Mouse (Mus musculus) lung, embryonic 14.5 days (tissue): ENCODE results near the gene Pdcd10. TPM values are rescaled to one million over a fixed set of nuclear protein-coding genes. Genes with fewer than 3 reads are reported as not detected.
A peak's percentile ranks its signal among the peaks of the same experiment; 100 is the strongest.

ENCODE experiments used
- ATAC-seq: fragments of 200-750 bp; cut with Nextera tagmentation; 2 replicates; pipeline ENCODE4 v1.8.0; 2017; ENCODE audit warnings: mild to moderate bottlenecking, moderate TSS enrichment, moderate library complexity; ENCODE audit not compliant: insufficient read depth
- DNase-seq: peaks from one replicate; pipeline ENCODE4 v3.0.0-alpha.2; 2015
- H3K27ac ChIP-seq: fragments of 300-500 bp; sonication (generic); 2 replicates; pipeline ENCODE4 v1.5.1; 2014; ENCODE audit warnings: low read depth, mild to moderate bottlenecking, moderate library complexity
- H3K27me3 ChIP-seq: fragments of 300-500 bp; sonication (generic); 2 replicates; pipeline ENCODE4 v1.6.1; 2014; ENCODE audit warnings: low read length, control low read depth; ENCODE audit not compliant: insufficient read depth
- H3K36me3 ChIP-seq: fragments of 300-500 bp; sonication (generic); 2 replicates; pipeline ENCODE4 v1.6.1; 2014; ENCODE audit warnings: control low read depth; ENCODE audit not compliant: insufficient read depth
- H3K4me1 ChIP-seq: fragments of 300-500 bp; sonication (generic); 2 replicates; pipeline ENCODE4 v1.6.1; 2014; ENCODE audit warnings: antibody characterized with exemption, control low read depth; ENCODE audit not compliant: insufficient read depth
- H3K4me2 ChIP-seq: fragments of 300-500 bp; sonication (generic); 2 replicates; pipeline ENCODE4 v1.6.1; 2014; ENCODE audit warnings: mild to moderate bottlenecking
- H3K4me3 ChIP-seq: fragments of 300-500 bp; sonication (generic); 2 replicates; pipeline ENCODE4 v1.5.1; 2014; ENCODE audit warnings: low read depth, low read length
- H3K9ac ChIP-seq: fragments of 300-500 bp; sonication (generic); 2 replicates; pipeline ENCODE4 v1.6.1; 2014
- H3K9me3 ChIP-seq: fragments of 300-500 bp; sonication (generic); 2 replicates; pipeline ENCODE4 v1.6.1; 2016; ENCODE audit warnings: low read depth, low read length, control low read depth
- CTCF ChIP-seq: IDR thresholded peaks from 2 replicates; pipeline ENCODE4 v1.5.1; 2016; ENCODE audit warnings: antibody characterized with exemption, low read depth
- WGBS: fragments of 180-500 bp; shearing (Covaris S2); extraction: QIAGEN DNeasy Blood & Tissue Kit; methylation state at CpG from one replicate; pipeline ENCODE4 v1.1.7; 2014; 5-methylcytosine and 5-hydroxymethylcytosine counted together
- polyA plus RNA-seq: library from polyadenylated mRNA; unstranded; fragments of >200 nt; fragmentation: Nextera tagmentation; extraction: Ambion mirVana; gene quantifications from 2 replicates; pipeline ENCODE4 v1.2.1, GENCODE M21; 2014

Gene Pdcd10
- polyA plus RNA-seq, 1 experiment from 2014 or later = 93.8 TPM

DNA sequence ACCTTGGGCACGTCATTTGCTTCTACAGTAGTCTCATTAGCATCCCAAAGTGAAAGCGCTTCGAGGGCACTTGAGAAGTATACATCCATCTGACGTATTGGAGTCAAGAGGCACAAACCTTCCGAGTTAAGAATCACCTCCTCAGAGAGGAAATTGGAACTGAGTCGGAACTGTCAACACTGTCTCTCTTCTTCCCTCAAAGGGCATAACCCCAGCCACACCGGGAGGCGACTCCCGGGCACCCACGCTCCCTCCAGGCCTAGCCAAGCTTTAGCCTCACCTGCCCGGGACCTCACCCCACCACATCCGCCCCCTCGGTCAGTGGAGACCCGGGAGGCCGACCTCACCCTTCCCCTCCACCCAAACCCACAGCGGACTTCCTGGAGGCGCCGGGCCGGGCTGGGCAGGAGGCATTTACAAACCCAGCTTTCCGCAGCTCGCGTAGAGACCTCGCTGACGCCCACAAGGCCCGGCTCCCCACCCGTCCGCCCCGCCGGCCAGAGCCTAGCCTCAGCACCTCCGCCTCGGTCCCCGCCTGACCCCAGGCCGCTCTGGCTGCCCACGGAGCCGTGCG, 448 bp downstream of the Pdcd10 start:
- TF ChIP-seq CTCF = no peak
- no peaks in the 10 kb centered on the region for H3K27me3 ChIP-seq
- under 1% methylated on average over 36 of the region's 36 CpGs for WGBS
- H3K9ac ChIP-seq = peak overlapping the region; percentile 94
- peak overlapping the region; percentile 87 for H3K4me2 ChIP-seq
- H3K4me1 ChIP-seq = no peaks in the 10 kb centered on the region
- ATAC-seq (peak; percentile 52; the same call in 1 of the 2 replicates), DNase-seq (peak; percentile 35)
- H3K4me3 ChIP-seq = peak overlapping the region; percentile 91
- H3K9me3 ChIP-seq = no peaks in the 10 kb centered on the region
- peak overlapping the region; percentile 79 for H3K27ac ChIP-seq
- H3K36me3 ChIP-seq = no peaks in the 10 kb centered on the region

DNA sequence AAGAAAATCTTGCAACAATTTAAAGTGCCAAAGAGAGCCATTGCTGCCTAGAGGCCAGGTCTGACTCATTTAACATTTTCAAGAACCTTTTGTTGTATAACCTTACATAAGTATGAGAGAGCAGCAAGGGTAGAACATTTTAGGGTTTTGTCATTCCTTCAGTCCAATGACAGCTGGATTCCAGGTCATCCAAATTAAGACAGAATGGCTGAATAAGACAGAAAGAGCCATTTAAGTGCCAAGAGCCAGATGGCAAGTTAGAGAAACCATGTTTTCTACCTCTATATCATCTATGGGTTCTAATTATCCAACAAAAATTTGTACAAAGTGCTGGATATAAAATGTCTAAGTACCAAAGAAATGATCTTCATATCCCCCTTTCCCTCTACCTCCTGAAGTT, 5.4 kb downstream of the Pdcd10 start:
- TF ChIP-seq CTCF = no peak
- H3K9ac ChIP-seq = no peak overlapping the region
- DNase-seq (no peak), ATAC-seq (no peak)
- no peaks in the 10 kb centered on the region for H3K9me3 ChIP-seq
- H3K27me3 ChIP-seq = no peaks in the 10 kb centered on the region
- no peaks in the 10 kb centered on the region for H3K4me1 ChIP-seq
- no peak overlapping the region for H3K27ac ChIP-seq
- H3K36me3 ChIP-seq = no peaks in the 10 kb centered on the region
- no peak overlapping the region for H3K4me3 ChIP-seq
- H3K4me2 ChIP-seq = no peak overlapping the region

DNA sequence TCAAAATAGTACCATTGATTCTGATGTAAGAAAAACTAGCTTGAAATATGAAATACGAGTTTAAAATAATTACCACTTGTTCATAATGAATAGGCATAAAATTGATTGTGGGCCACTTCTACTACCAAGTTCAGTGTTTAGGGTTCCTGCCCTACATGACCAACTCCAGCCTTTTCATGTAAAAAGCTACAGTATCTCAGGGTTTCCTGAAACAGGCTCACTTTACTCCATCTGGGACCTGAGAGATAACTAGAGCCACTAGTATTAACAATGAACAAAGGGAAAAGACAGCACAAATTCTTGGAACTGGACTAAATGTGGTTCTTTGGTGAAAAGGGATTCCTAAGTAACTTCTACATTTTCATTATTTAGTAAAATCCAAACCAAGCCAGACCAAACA, 12.4 kb downstream of the Pdcd10 start:
- Histone ChIP-seq H3K4me1 (no peaks in the 10 kb centered on the region), H3K4me2 (no peak overlapping the region), H3K9ac (no peak overlapping the region), H3K36me3 (0 out of 2 replicates have a peak, but pooled peaks cover 6% of the 10 kb centered on the region), H3K27me3 (no peaks in the 10 kb centered on the region), H3K27ac (no peak overlapping the region), H3K9me3 (no peaks in the 10 kb centered on the region), H3K4me3 (no peak overlapping the region)
- DNase-seq (no peak), ATAC-seq (no peak)
- no peak for TF ChIP-seq CTCF
- 84% methylated on average over 1 of the region's 1 CpGs for WGBS

GRCm38 (mm10) chr3:75542852-75543251, 13.8 kb downstream of the Pdcd10 start:
- Histone ChIP-seq H3K4me3 (no peak overlapping the region), H3K36me3 (0 out of 2 replicates have a peak, but pooled peaks cover 6% of the 10 kb centered on the region), H3K4me1 (no peaks in the 10 kb centered on the region), H3K4me2 (no peak overlapping the region), H3K27ac (no peak overlapping the region), H3K9me3 (no peaks in the 10 kb centered on the region), H3K27me3 (no peaks in the 10 kb centered on the region), H3K9ac (no peak overlapping the region)
- ATAC-seq = no peak
- DNase-seq = no peak
- 91% methylated on average over 3 of the region's 3 CpGs for WGBS
- no peak for TF ChIP-seq CTCF

GRCm38 (mm10) chr3:75541259-75541658, 15.4 kb downstream of the Pdcd10 start:
- Histone ChIP-seq H3K9ac (no peak overlapping the region), H3K4me3 (no peak overlapping the region), H3K4me1 (no peaks in the 10 kb centered on the region), H3K27me3 (no peaks in the 10 kb centered on the region), H3K4me2 (no peak overlapping the region), H3K9me3 (no peaks in the 10 kb centered on the region), H3K27ac (no peak overlapping the region), H3K36me3 (peaks cover 9% of the 10 kb centered on the region; the same call in 1 of the 2 replicates)
- ATAC-seq (no peak), DNase-seq (no peak)
- WGBS = 92% methylated on average over 4 of the region's 4 CpGs
- TF ChIP-seq CTCF = no peak

DNA sequence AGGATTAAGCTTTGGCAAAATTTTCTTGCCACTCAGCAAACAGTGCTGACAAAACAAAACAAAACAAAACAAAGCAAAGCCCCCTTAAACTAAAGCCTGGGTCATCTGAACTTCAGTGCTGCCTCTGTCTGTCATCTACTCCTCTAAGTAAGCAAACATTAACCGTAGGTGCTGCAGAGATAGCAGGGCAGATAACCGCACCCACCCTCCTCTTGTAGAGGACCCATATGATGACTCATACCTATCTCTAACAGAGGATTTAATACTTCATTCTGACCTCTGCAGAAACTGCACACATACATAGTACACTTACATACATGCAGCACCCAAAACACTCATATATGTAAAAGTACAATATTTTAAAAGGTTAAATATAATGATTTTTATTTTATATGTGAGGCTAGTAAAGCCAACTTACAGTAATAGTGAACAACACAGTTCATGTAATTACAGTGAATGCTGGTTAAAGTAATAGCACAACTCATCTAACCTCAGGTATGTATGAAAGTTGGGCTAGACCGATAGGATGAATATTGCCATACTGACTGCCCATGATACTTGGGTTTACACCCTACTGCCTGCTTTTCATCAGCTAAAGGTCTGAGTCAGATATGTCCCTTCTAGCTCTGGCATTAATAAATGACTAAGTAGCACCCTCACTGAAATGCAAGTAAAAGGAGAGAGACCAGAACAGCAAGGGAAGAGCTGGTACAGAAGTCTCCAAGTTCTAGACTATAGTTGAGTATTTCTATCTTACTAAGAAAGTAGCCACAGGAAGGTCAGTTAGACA, 22.4 kb downstream of the Pdcd10 start:
- H3K9ac ChIP-seq = no peak overlapping the region
- no peaks in the 10 kb centered on the region for H3K4me1 ChIP-seq
- no peak for TF ChIP-seq CTCF
- no peaks in the 10 kb centered on the region for H3K9me3 ChIP-seq
- no peak for DNase-seq
- no peak for ATAC-seq
- H3K36me3 ChIP-seq = peaks cover 4% of the 10 kb centered on the region; the same call in 1 of the 2 replicates
- H3K27ac ChIP-seq = no peak overlapping the region
- H3K27me3 ChIP-seq = no peaks in the 10 kb centered on the region
- H3K4me3 ChIP-seq = no peak overlapping the region
- 51% methylated on average over 3 of the region's 3 CpGs for WGBS
- no peak overlapping the region for H3K4me2 ChIP-seq

GRCm38 (mm10) chr3:75531074-75531473, 25.6 kb downstream of the Pdcd10 start:
- H3K4me3 ChIP-seq = no peak overlapping the region
- no peaks in the 10 kb centered on the region for H3K9me3 ChIP-seq
- no peak overlapping the region for H3K9ac ChIP-seq
- H3K36me3 ChIP-seq = peaks cover 23% of the 10 kb centered on the region
- H3K4me1 ChIP-seq = no peaks in the 10 kb centered on the region
- no peak overlapping the region for H3K27ac ChIP-seq
- DNase-seq (no peak), ATAC-seq (no peak)
- no peak for TF ChIP-seq CTCF
- no peak overlapping the region for H3K4me2 ChIP-seq
- 70% methylated on average over 3 of the region's 3 CpGs for WGBS
- H3K27me3 ChIP-seq = no peaks in the 10 kb centered on the region
